Mouse (Mus musculus) urinary bladder, adult 18-20 months (tissue): ENCODE data around the gene Prodh2.
"Not testable (repeated sequence)": the region's sequence is repeated elsewhere in the genome, so short reads cannot be mapped to it uniquely, and the experiment has no call there.

Experiments
- DNase-seq, 2 experiments: peaks; one replicate each; pipeline ENCODE4 v3.0.0; 2022; ENCODE audit warnings: low spot score in 2 of 2, mixed read lengths in 2 of 2

Gene Prodh2

GRCm38 (mm10) chr7:30490251-30490956, 3.0 kb upstream of the Prodh2 start:
- no peak for DNase-seq

GRCm38 (mm10) chr7:30490957-30491307, 2.5 kb upstream of the Prodh2 start:
- no peak for DNase-seq

GRCm38 (mm10) chr7:30492765-30493164, 657 bp upstream of the Prodh2 start:
- DNase-seq: peak; percentile 45 to 65

- DNase-seq: not testable (repeated sequence)
These were observed 2.2 kb downstream of the Prodh2 start for GRCm38 (mm10) chr7:30495506-30496042.

- DNase-seq: not testable (repeated sequence)
These were observed 7.7 kb downstream of the Prodh2 start for GRCm38 (mm10) chr7:30501159-30501558.

- DNase-seq: no peak
These were observed 14.6 kb downstream of the Prodh2 start for GRCm38 (mm10) chr7:30508061-30508460.

GRCm38 (mm10) chr7:30515003-30515760, 21.8 kb downstream of the Prodh2 start:
- no peak for DNase-seq

GRCm38 (mm10) chr7:30518325-30518724, 24.9 kb downstream of the Prodh2 start:
- DNase-seq: no peak

GRCm38 (mm10) chr7:30520396-30520795, 27.0 kb downstream of the Prodh2 start:
- no peak for DNase-seq

GRCm38 (mm10) chr7:30520856-30521255, 27.4 kb downstream of the Prodh2 start:
- no peak for DNase-seq

GRCm38 (mm10) chr7:30522871-30523270, 29.4 kb downstream of the Prodh2 start:
- no peak for DNase-seq

- no peak for DNase-seq
These were observed 31.1 kb downstream of the Prodh2 start for GRCm38 (mm10) chr7:30524487-30524886.

GRCm38 (mm10) chr7:30525954-30526353, 32.5 kb downstream of the Prodh2 start:
- DNase-seq: no peak

- DNase-seq: no peak
These were observed 33.0 kb downstream of the Prodh2 start for GRCm38 (mm10) chr7:30526399-30526798.

- no peak for DNase-seq
These were observed 33.6 kb downstream of the Prodh2 start for GRCm38 (mm10) chr7:30526981-30527380.

- no peak for DNase-seq
These were observed 37.9 kb downstream of the Prodh2 start for GRCm38 (mm10) chr7:30531291-30531815.

GRCm38 (mm10) chr7:30532931-30533330, 39.5 kb downstream of the Prodh2 start:
- DNase-seq: no peak

GRCm38 (mm10) chr7:30533941-30534632, 40.7 kb downstream of the Prodh2 start:
- DNase-seq: no peak

- peak; percentile 90 for DNase-seq
These were observed 41.5 kb downstream of the Prodh2 start, which contains the start of gene Arhgap33 for GRCm38 (mm10) chr7:30534633-30535577. Gene Arhgap33 (minus strand): TSS chr7:30535060.

- no peak for DNase-seq
These were observed 47.1 kb downstream of the Prodh2 start for GRCm38 (mm10) chr7:30540572-30540971.

- no peak for DNase-seq
These were observed 50.9 kb downstream of the Prodh2 start for GRCm38 (mm10) chr7:30544327-30544726.
